Mouse (Mus musculus): Measurements from ENCODE around the gene Sh3glb2. TPM values are rescaled to one million over a fixed set of nuclear protein-coding genes. Genes with fewer than 3 reads are reported as not detected.

Gene Sh3glb2
- total and polyA plus RNA-seq, 2 experiments = 23.3 to 62.0 TPM

GRCm38 (mm10) chr2:30356906-30357305 lies 2.2 kb downstream of the Sh3glb2 start:
- Histone ChIP-seq H3K27ac (replicated peaks; ENCODE audit: insufficient read depth, low read depth, low read length) (no peak overlapping the region), H3K79me2 (ENCODE audit: control insufficient read depth, insufficient read depth, low read length) (peaks cover 5% of the 10 kb centered on the region; the same call in 1 of the 2 replicates), H3K4me1 (ENCODE audit: control insufficient read depth, insufficient read depth, low read length) (peaks cover 7% of the 10 kb centered on the region; the same call in 1 of the 2 replicates), H3K4me3 (ENCODE audit: insufficient read depth, low read depth, low read length) (no peak overlapping the region), H3K27me3 (ENCODE audit: control insufficient read depth, insufficient read depth, low read length) (no peaks in the 10 kb centered on the region), H3K9ac (ENCODE audit: low read depth, low read length) (no peak overlapping the region), H3K36me3 (ENCODE audit: control insufficient read depth, insufficient read depth, low read length) (peaks cover 2% of the 10 kb centered on the region; the same call in 1 of the 2 replicates)
- TF ChIP-seq POLR2A (IDR thresholded peaks at IDR 0.05; ENCODE audit: extremely low read depth, insufficient read depth, low read length) (no peak), CTCF (IDR thresholded peaks at IDR 0.05; ENCODE audit: low read depth, low read length) (no peak)
- DNase-seq (ENCODE audit: extremely low read depth, low read depth, low spot score) = no peak
- 78% methylated on average over 9 of the region's 9 CpGs for WGBS

GRCm38 (mm10) chr2:30356266-30356665 lies 2.9 kb downstream of the Sh3glb2 start:
- Histone ChIP-seq H3K4me1 (ENCODE audit: control insufficient read depth, insufficient read depth, low read length) (peaks cover 7% of the 10 kb centered on the region; the same call in 1 of the 2 replicates), H3K79me2 (ENCODE audit: control insufficient read depth, insufficient read depth, low read length) (peaks cover 5% of the 10 kb centered on the region; the same call in 1 of the 2 replicates), H3K9ac (ENCODE audit: low read depth, low read length) (no peak overlapping the region), H3K36me3 (ENCODE audit: control insufficient read depth, insufficient read depth, low read length) (peaks cover 2% of the 10 kb centered on the region; the same call in 1 of the 2 replicates), H3K27ac (replicated peaks; ENCODE audit: insufficient read depth, low read depth, low read length) (no peak overlapping the region), H3K4me3 (ENCODE audit: insufficient read depth, low read depth, low read length) (no peak overlapping the region), H3K27me3 (ENCODE audit: control insufficient read depth, insufficient read depth, low read length) (no peaks in the 10 kb centered on the region)
- DNase-seq (ENCODE audit: extremely low read depth, low read depth, low spot score) = no peak
- TF ChIP-seq POLR2A (IDR thresholded peaks at IDR 0.05; ENCODE audit: extremely low read depth, insufficient read depth, low read length) (no peak), CTCF (IDR thresholded peaks at IDR 0.05; ENCODE audit: low read depth, low read length) (no peak)
- 71% methylated on average over 4 of the region's 4 CpGs for WGBS

- 60% methylated on average over 4 of the region's 4 CpGs for WGBS
- H3K36me3 ChIP-seq (ENCODE audit: control insufficient read depth, insufficient read depth, low read length) = peaks cover 2% of the 10 kb centered on the region; the same call in 1 of the 2 replicates
- H3K4me1 ChIP-seq (ENCODE audit: control insufficient read depth, insufficient read depth, low read length) = peaks cover 7% of the 10 kb centered on the region; the same call in 1 of the 2 replicates
- DNase-seq (ENCODE audit: extremely low read depth, low read depth, low spot score) = no peak
- peaks cover 5% of the 10 kb centered on the region; the same call in 1 of the 2 replicates for H3K79me2 ChIP-seq (ENCODE audit: control insufficient read depth, insufficient read depth, low read length)
- no peak overlapping the region for H3K27ac ChIP-seq (replicated peaks; ENCODE audit: insufficient read depth, low read depth, low read length)
- no peak for TF ChIP-seq POLR2A (IDR thresholded peaks at IDR 0.05; ENCODE audit: extremely low read depth, insufficient read depth, low read length)
- TF ChIP-seq CTCF (IDR thresholded peaks at IDR 0.05; ENCODE audit: low read depth, low read length) = no peak
- no peaks in the 10 kb centered on the region for H3K27me3 ChIP-seq (ENCODE audit: control insufficient read depth, insufficient read depth, low read length)
- no peak overlapping the region for H3K9ac ChIP-seq (ENCODE audit: low read depth, low read length)
- no peak overlapping the region for H3K4me3 ChIP-seq (ENCODE audit: insufficient read depth, low read depth, low read length)
Observed at GRCm38 (mm10) chr2:30355861-30356260, 3.3 kb downstream of the Sh3glb2 start.

GRCm38 (mm10) chr2:30351149-30351548 lies 8.0 kb downstream of the Sh3glb2 start:
- no peak overlapping the region for H3K27ac ChIP-seq (replicated peaks; ENCODE audit: insufficient read depth, low read depth, low read length)
- WGBS = 81% methylated on average over 2 of the region's 2 CpGs
- peaks cover 2% of the 10 kb centered on the region; the same call in 1 of the 2 replicates for H3K36me3 ChIP-seq (ENCODE audit: control insufficient read depth, insufficient read depth, low read length)
- no peaks in the 10 kb centered on the region for H3K79me2 ChIP-seq (ENCODE audit: control insufficient read depth, insufficient read depth, low read length)
- no peak overlapping the region for H3K4me3 ChIP-seq (ENCODE audit: insufficient read depth, low read depth, low read length)
- DNase-seq (ENCODE audit: extremely low read depth, low read depth, low spot score) = no peak
- no peaks in the 10 kb centered on the region for H3K27me3 ChIP-seq (ENCODE audit: control insufficient read depth, insufficient read depth, low read length)
- H3K9ac ChIP-seq (ENCODE audit: low read depth, low read length) = no peak overlapping the region
- TF ChIP-seq POLR2A (IDR thresholded peaks at IDR 0.05; ENCODE audit: extremely low read depth, insufficient read depth, low read length) (no peak), CTCF (IDR thresholded peaks at IDR 0.05; ENCODE audit: low read depth, low read length) (peak; percentile 18; the same call in 1 of the 2 replicates)
- no peaks in the 10 kb centered on the region for H3K4me1 ChIP-seq (ENCODE audit: control insufficient read depth, insufficient read depth, low read length)

- Histone ChIP-seq H3K79me2 (ENCODE audit: control insufficient read depth, insufficient read depth, low read length) (no peaks in the 10 kb centered on the region), H3K27me3 (ENCODE audit: control insufficient read depth, insufficient read depth, low read length) (no peaks in the 10 kb centered on the region), H3K4me1 (ENCODE audit: control insufficient read depth, insufficient read depth, low read length) (no peaks in the 10 kb centered on the region), H3K9ac (ENCODE audit: low read depth, low read length) (no peak overlapping the region), H3K27ac (replicated peaks; ENCODE audit: insufficient read depth, low read depth, low read length) (no peak overlapping the region), H3K36me3 (ENCODE audit: control insufficient read depth, insufficient read depth, low read length) (peaks cover 2% of the 10 kb centered on the region; the same call in 1 of the 2 replicates), H3K4me3 (ENCODE audit: insufficient read depth, low read depth, low read length) (no peak overlapping the region)
- no peak for TF ChIP-seq POLR2A (IDR thresholded peaks at IDR 0.05; ENCODE audit: extremely low read depth, insufficient read depth, low read length)
- TF ChIP-seq CTCF (IDR thresholded peaks at IDR 0.05; ENCODE audit: low read depth, low read length) = no peak
- DNase-seq (ENCODE audit: extremely low read depth, low read depth, low spot score) = no peak
- WGBS = 97% methylated on average over 6 of the region's 6 CpGs
Observed at GRCm38 (mm10) chr2:30349196-30349595, 9.9 kb downstream of the Sh3glb2 start.

GRCm38 (mm10) chr2:30345971-30346676 lies 13.0 kb downstream of the Sh3glb2 start:
- 95% methylated on average over 7 of the region's 7 CpGs for WGBS
- peaks cover 4% of the 10 kb centered on the region; the same call in 1 of the 2 replicates for H3K36me3 ChIP-seq (ENCODE audit: control insufficient read depth, insufficient read depth, low read length)
- DNase-seq (ENCODE audit: extremely low read depth, low read depth, low spot score) = no peak

More at GRCm38 (mm10) chr2:30345971-30346676, 13.0 kb downstream of the Sh3glb2 start:
- Histone ChIP-seq H3K4me3 (ENCODE audit: insufficient read depth, low read depth, low read length) (no peak overlapping the region), H3K27ac (replicated peaks; ENCODE audit: insufficient read depth, low read depth, low read length) (no peak overlapping the region), H3K4me1 (ENCODE audit: control insufficient read depth, insufficient read depth, low read length) (no peaks in the 10 kb centered on the region), H3K9ac (ENCODE audit: low read depth, low read length) (no peak overlapping the region), H3K27me3 (ENCODE audit: control insufficient read depth, insufficient read depth, low read length) (no peaks in the 10 kb centered on the region), H3K79me2 (ENCODE audit: control insufficient read depth, insufficient read depth, low read length) (no peaks in the 10 kb centered on the region)
- TF ChIP-seq POLR2A (IDR thresholded peaks at IDR 0.05; ENCODE audit: extremely low read depth, insufficient read depth, low read length) (no peak), CTCF (IDR thresholded peaks at IDR 0.05; ENCODE audit: low read depth, low read length) (no peak)
